Mouse (Mus musculus): Measurements from ENCODE around the gene Fzd7. TPM values are rescaled to one million over a fixed set of nuclear protein-coding genes. Genes with fewer than 3 reads are reported as not detected.
"Not testable (repeated sequence)": the region's sequence is repeated elsewhere in the genome, so short reads cannot be mapped to it uniquely, and the experiment has no call there.

Fzd7 gene
- 1 to 10 TPM; 7.2 to 7.4 TPM for total RNA-seq (2021)

DNA sequence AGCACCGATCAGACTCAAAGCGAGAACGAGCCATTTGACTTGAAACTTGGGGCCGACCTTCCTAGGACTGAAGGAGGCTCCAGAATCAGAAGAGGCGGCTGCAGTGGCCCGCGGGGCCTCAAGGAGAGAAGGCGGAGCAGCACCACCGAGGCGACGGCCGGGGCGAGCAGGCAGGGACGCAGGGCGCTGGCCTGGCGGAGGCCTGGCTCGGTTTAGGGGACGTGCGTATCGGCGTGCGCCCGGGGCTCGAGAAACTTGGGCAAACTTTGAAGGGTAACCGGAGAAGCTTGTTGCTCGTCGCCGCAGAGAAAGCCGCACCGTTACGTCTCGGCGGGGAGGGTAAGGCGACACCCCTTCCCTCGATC lies at the start of gene Fzd7:
TSS of gene Fzd7 (plus strand) at position 94 of the 365 bp plus-strand sequence.
- peak; percentile 60 for DNase-seq

DNA sequence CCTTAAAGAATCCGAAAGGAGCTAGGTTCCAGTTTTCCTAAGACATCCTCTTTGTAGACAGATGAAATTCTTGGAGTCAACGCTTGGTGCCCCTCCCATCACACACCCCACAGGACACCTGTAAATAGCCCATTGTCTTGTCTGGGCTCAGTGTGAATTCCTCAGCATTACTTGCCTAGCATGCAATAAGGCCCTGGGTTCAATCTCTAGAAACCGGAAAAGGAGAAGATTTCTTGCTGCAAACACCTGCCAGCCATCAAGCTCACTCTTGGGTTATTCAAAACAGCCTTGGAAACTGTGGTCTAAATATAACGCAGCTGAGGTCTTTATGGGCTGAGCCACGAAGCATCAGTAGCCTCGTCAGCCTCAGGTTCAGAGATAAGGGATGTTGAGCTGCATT lies 48.9 kb upstream of the Fzd7 start:
- no peak for DNase-seq

DNA sequence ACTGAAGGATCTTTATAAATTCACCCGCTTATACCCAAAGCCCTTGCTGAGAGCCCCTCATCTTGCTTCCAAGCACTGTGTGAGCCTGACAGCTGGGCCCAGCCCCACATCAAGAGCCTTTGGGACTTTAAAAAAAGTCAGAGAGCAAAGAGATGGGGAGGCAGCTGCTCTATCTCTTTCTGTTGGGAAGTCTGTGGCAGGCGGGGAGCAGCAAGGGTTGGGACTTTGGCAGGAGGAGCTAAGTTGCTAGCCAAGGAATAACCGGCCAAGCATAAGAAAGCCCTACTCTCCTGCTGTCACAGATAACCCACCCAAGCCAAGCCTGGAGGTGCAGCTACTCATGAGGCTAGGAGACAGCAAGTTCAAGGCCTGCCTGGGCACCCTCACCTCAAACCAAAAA lies 48.2 kb upstream of the Fzd7 start:
- DNase-seq: peak; percentile 63

DNA sequence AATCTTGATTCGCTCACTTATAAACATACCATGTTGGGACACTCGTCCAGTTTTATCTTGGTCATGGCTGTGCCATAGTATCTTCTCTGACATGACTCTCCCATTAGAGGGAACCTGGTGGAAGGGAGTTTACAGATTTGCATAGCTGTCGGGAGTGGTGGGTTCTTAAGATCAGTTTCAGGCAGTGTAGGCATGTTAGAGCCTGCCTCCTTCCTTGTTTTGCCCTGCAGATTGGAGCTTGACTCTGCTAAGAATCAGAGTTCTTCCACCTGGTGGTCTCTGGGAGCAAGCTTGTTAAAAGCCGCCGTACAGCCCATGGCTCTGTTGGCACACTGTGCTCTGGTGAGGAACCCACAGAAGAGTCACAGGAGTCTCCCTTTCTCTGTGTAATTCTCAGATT lies 47.0 kb upstream of the Fzd7 start:
- DNase-seq: no peak

DNA sequence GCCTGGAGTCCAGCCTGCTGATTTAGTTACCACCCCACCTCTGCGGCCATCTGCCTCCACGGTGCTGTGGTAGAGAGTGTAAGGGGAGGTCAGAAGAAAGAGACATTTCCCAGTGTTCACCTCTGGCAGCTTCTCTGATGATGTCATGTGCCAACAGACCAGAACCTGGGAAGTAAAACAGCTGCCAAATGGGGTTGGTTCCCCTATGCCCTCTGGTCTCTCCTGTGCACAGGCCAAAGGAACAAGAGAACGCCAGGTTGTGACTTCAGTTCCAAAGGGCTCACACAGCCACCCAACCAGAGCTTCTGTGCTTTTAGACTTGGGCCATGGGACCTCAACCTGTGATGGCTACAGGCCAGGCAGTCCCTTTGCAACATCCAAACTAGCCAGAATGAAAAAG lies 45.9 kb upstream of the Fzd7 start:
- DNase-seq: no peak

DNA sequence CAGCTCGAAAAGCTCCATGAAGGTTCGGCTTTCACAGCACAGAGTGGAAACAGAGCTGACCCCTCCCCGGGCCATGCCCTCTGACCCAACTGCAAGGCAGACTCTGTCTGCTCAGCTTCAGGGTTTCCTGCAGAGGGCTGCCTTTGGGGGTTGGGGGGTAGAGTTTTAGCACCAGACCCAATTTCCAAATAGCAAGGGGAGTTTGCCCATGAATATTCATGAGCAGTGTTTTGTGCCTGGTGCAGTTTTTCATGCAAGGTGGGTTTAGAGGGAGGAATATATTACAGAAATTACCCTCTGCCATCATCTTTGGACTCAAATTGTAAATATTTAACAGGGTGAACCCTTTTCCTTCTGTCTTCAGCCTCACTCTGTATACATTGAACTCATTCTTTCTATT lies 44.3 kb upstream of the Fzd7 start:
- no peak for DNase-seq

DNA sequence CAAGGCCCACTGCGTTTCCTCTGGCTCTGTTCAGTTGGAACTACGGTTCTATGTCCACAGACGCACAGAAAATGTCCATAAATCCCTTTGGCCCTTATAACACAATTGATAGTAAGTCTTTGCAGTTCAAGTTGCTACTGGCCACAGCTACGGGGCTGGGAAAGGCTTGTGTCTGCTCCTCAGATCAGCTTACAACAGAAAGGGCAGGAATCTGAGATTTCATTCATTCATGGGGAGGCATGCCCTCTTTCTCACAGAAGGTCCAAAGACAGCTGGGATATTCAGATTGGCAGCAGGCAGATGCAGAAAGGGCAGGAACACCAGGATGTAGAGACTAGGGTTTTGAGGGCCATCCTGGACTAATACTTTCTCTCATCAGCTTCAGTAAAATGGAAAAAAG lies 43.9 kb upstream of the Fzd7 start:
- DNase-seq: no peak

DNA sequence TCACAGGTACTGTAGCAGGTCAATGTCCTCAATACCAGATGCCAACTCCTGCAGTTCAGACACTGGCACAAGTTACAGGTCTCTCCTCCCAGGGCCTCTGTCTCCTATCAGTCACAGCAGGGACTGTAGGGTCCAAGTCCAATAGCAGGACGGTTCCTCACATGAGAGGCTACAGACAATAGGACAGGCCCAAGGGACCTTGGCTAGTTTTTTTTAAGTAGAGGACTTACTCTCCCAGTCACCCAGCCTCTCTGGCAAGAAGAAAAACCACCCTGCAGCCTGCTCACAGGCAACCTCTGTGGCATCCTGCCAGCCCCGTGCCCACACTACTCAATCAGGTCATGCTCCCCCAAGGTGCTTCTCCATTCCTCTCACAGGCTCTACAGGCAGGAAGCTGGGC lies 43.0 kb upstream of the Fzd7 start:
- DNase-seq: no peak

DNA sequence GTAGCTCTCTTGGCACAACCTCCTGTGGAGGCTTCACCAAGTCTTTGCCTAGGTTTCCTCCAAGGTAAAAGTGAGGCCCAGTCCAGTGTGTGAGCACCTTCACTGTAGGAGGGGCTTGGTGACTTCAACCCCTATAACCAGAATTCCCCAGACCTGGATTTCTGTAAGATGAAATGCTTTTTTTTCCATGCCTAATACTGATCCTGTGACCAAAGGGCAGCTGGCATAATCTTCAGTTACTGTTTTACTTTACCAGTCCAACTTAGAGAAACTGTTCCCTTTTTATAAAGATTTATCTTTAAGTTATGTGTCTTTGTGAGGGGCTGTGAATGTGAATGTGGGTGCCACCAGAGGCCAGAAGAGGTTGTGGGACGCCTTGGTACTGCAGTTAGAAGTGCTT lies 42.3 kb upstream of the Fzd7 start:
- DNase-seq: no peak

DNA sequence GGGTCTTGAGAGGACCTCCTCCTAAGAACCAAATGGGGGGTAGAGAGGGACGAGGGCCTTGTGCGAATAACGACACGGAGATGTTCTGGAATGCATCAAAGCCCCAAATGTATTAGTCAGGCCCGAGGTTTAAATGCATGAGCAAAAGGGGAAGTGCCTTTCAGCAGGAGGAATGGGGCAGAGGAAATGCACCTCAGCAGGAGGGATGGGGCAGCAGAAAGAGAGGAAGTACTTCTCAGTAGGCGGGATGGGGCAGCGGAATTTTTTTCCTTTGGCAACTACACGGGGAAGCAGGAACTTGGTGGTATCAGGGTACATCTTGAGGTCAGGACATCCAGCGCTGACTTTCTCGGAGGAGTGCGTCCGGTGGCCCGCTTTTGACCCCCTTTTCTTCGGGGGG lies 39.5 kb upstream of the Fzd7 start:
- DNase-seq: not testable (repeated sequence)

DNA sequence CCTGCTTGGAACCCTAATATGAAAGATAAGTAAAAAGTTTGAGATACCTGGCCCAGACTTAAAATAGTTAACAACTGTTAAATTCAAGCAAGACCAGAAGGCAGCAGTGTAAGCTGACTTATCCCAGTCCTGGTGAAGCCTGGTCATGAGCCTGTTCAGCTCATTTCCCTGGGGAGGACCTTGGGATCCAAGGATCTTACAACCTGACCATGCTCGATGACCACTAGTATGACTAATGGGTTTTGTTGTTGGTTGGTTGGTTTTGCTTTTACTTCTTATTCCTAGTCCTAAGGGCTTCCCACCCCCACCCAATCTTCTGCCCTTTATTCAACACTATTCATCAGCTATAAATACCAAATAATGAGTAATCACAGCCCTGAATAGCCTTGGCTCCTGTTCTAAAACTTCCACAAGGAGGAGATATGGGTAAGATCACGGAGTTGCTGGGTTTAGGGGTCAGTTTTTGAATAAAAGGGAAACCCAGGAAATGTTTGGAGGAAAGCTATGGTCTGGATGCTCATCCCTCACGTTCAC lies 38.0 kb upstream of the Fzd7 start:
- DNase-seq: no peak

DNA sequence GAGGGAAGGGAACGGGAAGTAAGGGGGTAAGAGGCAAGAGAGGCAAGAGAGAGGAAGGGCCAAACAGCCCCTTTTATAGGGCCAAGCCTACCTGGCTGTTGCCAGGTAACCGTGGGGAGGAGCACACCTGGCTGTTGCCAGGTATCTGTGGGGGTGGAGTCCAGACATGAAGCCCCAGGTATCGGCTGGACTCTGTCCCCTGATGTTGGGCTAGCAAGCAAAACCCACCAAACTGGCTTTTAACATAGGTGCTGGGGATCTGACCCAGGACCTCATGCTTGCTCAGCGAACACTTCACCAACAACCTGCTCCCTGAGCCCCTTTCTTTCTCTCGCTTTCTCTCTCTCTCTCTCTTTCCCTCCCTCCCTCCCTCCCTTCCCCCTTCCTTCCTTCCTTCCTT lies 37.0 kb upstream of the Fzd7 start:
- DNase-seq: no peak

DNA sequence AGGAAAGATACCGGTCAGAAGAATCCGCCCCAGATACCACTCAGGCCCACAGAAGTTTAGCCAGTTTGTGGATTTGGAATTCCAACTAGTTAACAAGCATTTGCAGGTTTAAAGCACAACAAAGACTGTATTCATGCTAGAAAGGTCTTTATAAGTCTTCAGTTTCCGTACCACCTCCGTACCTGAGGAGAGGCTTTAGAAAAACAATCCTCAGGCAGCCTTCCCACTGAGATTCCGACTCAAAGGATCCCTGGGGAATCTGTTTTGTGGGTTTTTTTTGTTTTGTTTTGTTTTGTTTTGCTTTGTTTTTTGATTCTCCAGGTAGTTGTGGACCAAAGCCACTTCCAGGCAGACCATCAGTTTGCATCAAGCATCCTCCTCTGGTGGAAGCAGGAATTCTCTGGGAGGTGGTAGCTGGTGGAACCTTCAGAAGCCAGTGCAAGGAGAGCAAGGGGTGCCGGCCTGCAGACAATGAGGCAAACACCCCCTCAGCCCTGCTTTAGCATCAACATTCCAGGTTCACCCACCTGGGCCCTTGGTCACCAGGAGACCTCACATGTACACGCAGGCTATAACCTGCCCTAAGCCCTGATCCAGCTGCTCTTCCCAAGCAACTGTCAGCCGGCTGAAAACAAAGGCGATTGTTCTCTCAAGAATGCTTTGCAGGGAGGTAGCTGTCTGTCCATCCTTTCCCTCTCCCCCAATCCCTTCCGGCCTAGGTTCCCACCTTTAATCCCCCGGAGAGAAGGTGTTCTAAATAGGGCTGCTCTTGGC lies 33.5 kb upstream of the Fzd7 start:
- DNase-seq: no peak

DNA sequence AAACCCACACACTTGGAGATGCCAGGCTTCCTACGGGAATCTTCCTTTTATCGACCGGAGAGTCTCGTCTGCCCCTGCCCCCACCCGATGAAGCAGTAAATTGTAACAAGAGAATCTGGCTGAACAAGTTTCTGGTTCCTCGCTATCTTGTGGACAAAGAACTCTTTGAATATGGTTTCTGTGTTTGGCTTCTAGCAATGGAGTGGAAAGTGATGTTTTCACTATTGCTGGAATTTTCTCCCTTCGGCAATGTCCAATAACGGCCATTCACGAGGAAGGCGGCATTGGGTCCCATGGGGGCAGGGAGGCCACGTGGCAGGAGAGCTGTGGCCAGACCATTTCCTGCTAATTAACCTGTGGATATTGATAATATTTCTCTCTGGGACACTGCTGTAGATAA lies 32.8 kb upstream of the Fzd7 start:
- DNase-seq: peak; percentile 27

DNA sequence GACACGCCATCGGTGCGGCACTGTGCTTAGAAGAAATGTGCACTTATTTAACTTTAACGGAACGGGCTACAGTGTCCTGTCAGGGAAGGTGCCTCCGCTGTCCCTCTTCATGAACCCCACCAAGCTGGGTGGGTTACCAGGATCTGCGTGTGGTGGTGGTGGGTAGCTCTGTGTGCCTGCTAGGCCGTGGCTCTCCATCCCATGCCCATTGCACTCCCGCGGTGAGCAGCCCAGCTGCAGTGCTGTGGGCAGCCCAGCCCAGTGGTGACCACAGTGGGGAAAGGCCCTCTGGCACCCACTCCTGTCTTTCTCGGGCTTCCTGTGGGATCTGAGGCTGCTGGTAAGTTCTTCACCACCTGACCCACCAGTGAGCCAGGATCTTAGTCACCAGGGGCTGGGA lies 31.3 kb upstream of the Fzd7 start:
- DNase-seq: no peak

DNA sequence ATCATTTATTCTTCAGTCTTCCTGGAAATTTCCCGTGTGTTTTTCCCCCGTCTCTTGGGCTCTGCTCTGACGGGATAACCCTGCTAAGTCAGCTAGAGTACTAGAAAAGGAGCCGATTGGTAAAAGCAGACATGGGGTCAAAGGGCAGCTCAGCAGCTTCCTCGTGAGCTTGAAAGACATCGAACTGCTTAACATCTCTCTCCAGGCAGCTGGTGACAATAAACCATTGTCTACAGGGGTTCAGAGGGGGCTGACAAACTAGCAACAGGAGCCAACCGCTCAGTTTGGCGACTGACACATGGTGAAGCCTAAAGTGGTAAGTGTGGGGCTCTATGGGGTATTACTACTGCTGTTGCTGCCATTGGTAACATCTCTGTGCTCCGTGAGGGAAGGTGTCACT lies 30.6 kb upstream of the Fzd7 start:
- no peak for DNase-seq

DNA sequence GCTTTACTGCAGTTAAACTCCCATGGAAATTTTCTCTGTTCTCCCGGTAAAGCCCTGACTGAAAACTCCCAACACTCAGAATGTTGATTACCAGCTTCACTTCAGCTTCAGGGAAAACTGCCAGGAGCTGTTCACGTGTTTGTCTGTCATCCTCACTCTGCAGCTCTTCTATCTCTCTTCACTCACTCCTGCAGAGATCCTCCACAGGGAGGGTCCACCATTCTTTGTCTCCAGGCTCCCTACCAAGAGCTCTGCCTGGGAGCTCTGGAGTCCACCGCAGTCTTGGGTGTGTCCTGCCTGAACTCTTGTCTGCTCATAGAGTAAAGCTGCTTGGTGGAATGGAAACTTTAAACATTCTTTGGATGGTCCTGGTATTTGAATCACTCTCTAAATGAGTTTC lies 25.4 kb upstream of the Fzd7 start:
- peak; percentile 26 for DNase-seq

DNA sequence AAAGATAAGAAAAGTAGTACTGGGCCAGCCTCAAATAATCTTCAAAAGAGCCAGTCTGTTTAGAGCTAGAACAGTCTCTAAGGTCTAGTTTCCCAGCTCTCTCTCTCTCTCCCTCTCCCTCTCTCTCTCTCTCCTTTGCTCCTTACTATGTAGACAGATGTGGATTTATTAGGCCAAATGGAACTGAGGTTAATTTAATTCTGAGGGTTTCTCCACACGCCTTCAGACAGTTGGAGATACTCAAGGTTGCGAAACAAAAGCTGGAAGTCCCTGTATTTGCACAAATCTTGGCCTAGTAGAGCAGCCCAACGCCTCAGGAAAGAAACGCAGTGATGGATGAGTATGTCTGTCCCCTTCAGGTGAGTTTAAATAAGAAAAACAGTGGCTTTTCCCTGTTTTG lies 24.4 kb upstream of the Fzd7 start:
- no peak for DNase-seq

DNA sequence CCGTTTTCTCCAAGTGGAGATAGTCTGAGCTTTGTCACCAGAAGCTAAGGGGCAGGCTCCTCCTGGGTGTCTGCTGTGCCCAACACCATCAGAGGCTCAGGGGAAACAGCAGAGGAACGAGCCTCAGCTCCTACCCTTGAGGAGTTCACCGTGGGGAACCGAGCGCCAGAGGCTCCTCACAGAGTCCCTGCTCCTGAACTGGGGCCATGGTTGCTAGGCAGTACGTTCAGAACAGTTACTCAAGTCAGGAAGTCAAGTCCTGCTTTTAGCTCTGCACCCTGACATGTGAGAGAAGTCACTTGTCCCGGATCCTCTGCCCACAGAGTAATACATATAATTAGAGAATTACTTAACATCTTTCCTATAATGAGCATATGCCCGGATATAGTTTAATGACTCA lies 23.3 kb upstream of the Fzd7 start:
- peak; percentile 25 for DNase-seq

DNA sequence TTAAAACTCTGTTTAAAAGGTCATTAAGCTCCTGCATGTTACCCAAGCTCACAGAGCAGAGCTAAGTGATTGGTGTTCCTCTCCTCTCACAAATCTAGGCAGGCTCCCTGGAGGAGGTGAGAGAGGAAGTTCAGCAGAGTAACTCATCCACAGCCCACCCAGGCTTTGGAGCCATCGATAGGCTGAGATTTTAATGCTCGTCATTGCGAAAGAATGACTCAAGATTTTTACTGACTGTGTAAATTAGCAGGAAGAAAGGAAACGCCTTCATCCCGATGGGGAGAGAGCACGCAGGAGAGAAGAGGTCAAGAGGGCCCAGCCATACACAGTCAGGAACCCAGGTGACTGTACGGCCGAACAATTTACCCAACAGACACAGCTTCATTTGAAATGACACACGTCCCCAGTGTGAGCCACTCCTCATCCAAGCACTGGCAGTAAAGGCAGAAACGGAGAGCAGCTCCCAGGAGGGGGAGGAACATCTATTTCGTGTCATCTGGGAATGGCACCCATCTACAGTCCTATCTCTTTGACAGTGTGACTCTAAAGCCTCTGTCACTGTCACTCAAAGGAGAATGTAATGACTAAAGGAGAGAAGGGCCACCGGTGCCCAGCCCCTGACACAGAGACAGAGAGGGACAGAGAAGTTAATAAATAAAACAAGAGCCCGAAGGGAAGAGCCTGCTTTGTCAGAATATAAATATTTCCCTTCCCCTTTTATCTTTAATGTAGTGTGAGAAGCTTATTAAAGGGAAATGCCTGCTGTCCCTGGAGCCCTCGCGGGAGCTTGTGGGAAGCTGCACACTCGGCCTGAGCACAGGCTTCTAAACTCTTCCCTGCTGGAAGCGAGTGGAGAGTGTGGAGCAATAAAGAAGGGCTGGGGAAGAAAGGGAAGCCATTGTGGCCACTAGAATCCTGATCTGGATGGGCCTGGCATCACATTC lies 17.3 kb upstream of the Fzd7 start:
- DNase-seq: no peak

DNA sequence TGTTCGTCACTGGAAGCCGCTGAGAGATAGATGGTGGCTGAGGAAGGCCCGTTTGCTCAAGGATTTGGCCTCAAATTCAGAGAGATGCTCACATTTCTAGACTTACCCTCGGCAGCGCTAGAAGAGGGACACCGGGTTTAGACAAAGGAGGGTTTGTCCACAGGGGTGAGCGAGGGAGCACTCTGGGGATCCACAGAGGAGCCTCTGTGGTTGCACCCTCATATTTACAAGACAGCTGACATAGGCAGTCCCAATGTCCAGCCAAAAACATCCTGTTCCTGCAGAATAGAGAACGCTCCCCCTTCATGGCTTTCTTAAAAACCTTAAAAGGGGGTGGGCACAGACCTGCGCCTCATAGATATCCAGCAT lies 16.6 kb upstream of the Fzd7 start:
- no peak for DNase-seq

DNA sequence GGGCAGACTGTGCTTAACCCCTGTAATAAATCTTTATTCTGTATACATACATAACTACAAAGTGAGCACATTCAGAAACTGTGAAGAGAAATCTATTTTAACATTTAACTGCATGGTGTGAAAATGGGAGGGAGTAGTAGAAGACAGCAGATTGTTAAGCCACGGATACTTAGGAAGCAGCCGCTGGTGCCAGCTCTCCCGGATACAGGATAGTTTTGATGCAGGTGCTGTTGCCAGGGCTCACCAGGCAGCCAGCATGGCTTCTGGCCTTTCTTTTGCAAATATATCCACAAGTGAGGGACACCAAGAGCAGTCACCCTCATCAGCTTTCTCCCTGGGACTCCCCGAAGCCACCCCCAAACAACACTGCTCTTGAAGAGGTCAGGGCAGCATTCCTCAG lies 13.1 kb upstream of the Fzd7 start:
- DNase-seq: no peak

DNA sequence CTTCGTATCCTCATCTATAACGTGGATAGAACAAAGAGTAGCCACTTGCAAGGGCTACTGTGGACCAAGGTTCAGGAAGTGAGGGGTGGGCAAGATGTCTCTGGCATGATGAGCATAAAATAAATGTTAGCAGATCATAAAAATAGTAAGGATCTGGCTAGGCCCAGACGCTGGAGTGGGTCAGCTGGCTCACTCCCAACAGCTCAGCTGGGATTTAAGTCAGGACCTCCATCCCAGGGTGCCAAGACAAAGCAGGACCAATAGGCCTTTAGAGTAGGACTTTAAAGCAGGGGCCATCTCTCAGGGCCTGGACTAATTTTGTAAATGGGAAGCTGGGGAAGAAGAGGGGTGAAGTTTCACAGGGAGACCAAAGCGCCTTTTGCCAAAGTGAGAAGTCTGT lies 11.5 kb upstream of the Fzd7 start:
- DNase-seq: no peak
